13 mouse cellular contexts compared by ENCODE assay signal in genomic region chr16:30595835-30596557, GRCm38 (mm10). TPM values are rescaled to one million over a fixed set of nuclear protein-coding genes. Genes with fewer than 3 reads are reported as not detected.
DNase-seq lines count a peak whose midpoint lies in the region; ATAC-seq and TF ChIP-seq lines count a peak whose summit lies in the region.
"Had no signal": no experiment of that assay in that cellular context is flagged by ENCODE, and none has a peak within 500 bp of the region (broad histone marks: within the 10 kb centered on the region; RNA-seq: fewer than 3 reads in every experiment).

No protein-coding gene starts in this region.

- H3K4me3 ChIP-seq in heart, embryonic 12.5 days, result no peak overlapping the region
- no peak overlapping the region for H3K4me3 ChIP-seq in midbrain, postnatal 0 days (ENCODE audit: low read depth, low read length)
- H3K4me3 ChIP-seq in midbrain, embryonic 13.5 days (replicated peaks), result no peak overlapping the region

- H3K27me3 ChIP-seq in heart, embryonic 12.5 days (replicated peaks), result peaks cover 11% of the 10 kb centered on the region; the same call in 1 of the 2 replicates
- peaks cover 9% of the 10 kb centered on the region for H3K27me3 ChIP-seq in midbrain, postnatal 0 days (ENCODE audit: insufficient read depth, low read length)
- H3K27me3 ChIP-seq in midbrain, embryonic 13.5 days, result peaks cover 34% of the 10 kb centered on the region
- H3K27me3 ChIP-seq: Patski had no signal

- no peak for ATAC-seq in heart, embryonic 12.5 days (ENCODE audit: insufficient number of reproducible peaks, low FRiP score)
- ATAC-seq in midbrain, postnatal 0 days (ENCODE audit: low FRiP score), result no peak
- no peak for ATAC-seq in midbrain, embryonic 13.5 days
- ATAC-seq: Patski had no signal

- no peak for TF ChIP-seq POLR2A in brain, embryonic 14.5 days (IDR thresholded peaks at IDR 0.05; ENCODE audit: borderline replicate concordance, extremely low read depth, insufficient read depth, insufficient read length, poor library complexity, severe bottlenecking)

- H3K4me1 ChIP-seq in heart, embryonic 12.5 days (replicated peaks), result peaks cover 7% of the 10 kb centered on the region
- H3K4me1 ChIP-seq in midbrain, postnatal 0 days (ENCODE audit: insufficient read depth, low read length), result 0 out of 2 replicates have a peak, but pooled peaks cover 4% of the 10 kb centered on the region
- H3K4me1 ChIP-seq in midbrain, embryonic 13.5 days (replicated peaks), result peaks cover 33% of the 10 kb centered on the region

- no peak overlapping the region for H3K4me2 ChIP-seq in heart, embryonic 12.5 days
- H3K4me2 ChIP-seq in midbrain, postnatal 0 days (ENCODE audit: low read depth, low read length, poor library complexity, severe bottlenecking), result no peak overlapping the region
- H3K4me2 ChIP-seq in midbrain, embryonic 13.5 days (replicated peaks), result no peak overlapping the region

- WGBS in heart, embryonic 12.5 days, result 64% methylated on average over 14 of the region's 14 CpGs
- WGBS in midbrain, postnatal 0 days, result 63% methylated on average over 14 of the region's 14 CpGs
- WGBS in midbrain, embryonic 13.5 days, result 62% methylated on average over 14 of the region's 14 CpGs

- no peak for TF ChIP-seq CTCF in midbrain, postnatal 0 days (IDR thresholded peaks at IDR 0.05)
- TF ChIP-seq CTCF in brain, embryonic 14.5 days (IDR thresholded peaks at IDR 0.05; ENCODE audit: borderline replicate concordance, extremely low read depth, insufficient read depth, insufficient read length), result no peak

- no peaks in the 10 kb centered on the region for H3K36me3 ChIP-seq in heart, embryonic 12.5 days
- no peaks in the 10 kb centered on the region for H3K36me3 ChIP-seq in midbrain, postnatal 0 days (ENCODE audit: insufficient read depth, low read length)
- no peaks in the 10 kb centered on the region for H3K36me3 ChIP-seq in midbrain, embryonic 13.5 days

- no peak overlapping the region for H3K27ac ChIP-seq in heart, embryonic 12.5 days (ENCODE audit: poor library complexity, severe bottlenecking)
- H3K27ac ChIP-seq in midbrain, postnatal 0 days (ENCODE audit: low read depth, low read length), result no peak overlapping the region
- H3K27ac ChIP-seq in midbrain, embryonic 13.5 days, result no peak overlapping the region

- no peaks in the 10 kb centered on the region for H3K9me3 ChIP-seq in heart, embryonic 12.5 days (replicated peaks)
- H3K9me3 ChIP-seq in midbrain, postnatal 0 days (ENCODE audit: low read length), result no peaks in the 10 kb centered on the region
- no peaks in the 10 kb centered on the region for H3K9me3 ChIP-seq in midbrain, embryonic 13.5 days

- H3K9ac ChIP-seq in heart, embryonic 12.5 days, result no peak overlapping the region
- H3K9ac ChIP-seq in midbrain, postnatal 0 days (replicated peaks; ENCODE audit: low read length, poor library complexity, severe bottlenecking), result no peak overlapping the region
- no peak overlapping the region for H3K9ac ChIP-seq in midbrain, embryonic 13.5 days (replicated peaks)

- DNase-seq in heart, adult 11 months, result peak; percentile 85
- peak; percentile 63 for DNase-seq in midbrain, postnatal 0 days (ENCODE audit: low spot score)
- DNase-seq in brain, embryonic 14.5 days (ENCODE audit: low read depth), result peak; percentile 89
- DNase-seq in layer of hippocampus, postnatal 14 days (ENCODE audit: low spot score in 2 of 2), result peak; percentile 50 to 85
- no peak for DNase-seq in heart, adult 9 months (ENCODE audit: low spot score in 2 of 2)
- no peak for DNase-seq in kidney, adult 11 months
- DNase-seq: gastrocnemius, postnatal 14 days; kidney, postnatal 14 days; lung, postnatal 36 days; thymus, postnatal 14 days had no signal

RNA-seq across cellular contexts. Expression of gene Fam43a, which starts 3.5 kb away (rescaled TPM):
- 14.5 and 15.4 TPM in 2 replicates for polyA plus RNA-seq in heart, embryonic 12.5 days (2016; fragmentation: Nextera tagmentation; extraction: Ambion mirVana)
- 21.1 and 22.3 TPM in 2 replicates for total RNA-seq in midbrain, postnatal 0 days (2014; rRNA removed)
- polyA plus RNA-seq in midbrain, postnatal 0 days (2015; fragmentation: Nextera tagmentation; extraction: Ambion mirVana), result 10.1 and 11.5 TPM in 2 replicates
- 9.8 and 11.5 TPM in 2 replicates for polyA plus RNA-seq in midbrain, embryonic 13.5 days (2015; fragmentation: Nextera tagmentation; extraction: Ambion mirVana)
- 9.0 and 13.8 TPM in 2 replicates for polyA plus RNA-seq in brain, embryonic 14.5 days (2012; rRNA removed)
- total RNA-seq in layer of hippocampus, postnatal 14 days (2021), result 10 to 100 TPM; 15.1 to 16.9 TPM

RNA-seq across cellular contexts. Expression of gene Lsg1, which starts 8.6 kb away (rescaled TPM):
- 42.9 and 48.1 TPM in 2 replicates for polyA plus RNA-seq in heart, embryonic 12.5 days (2016; fragmentation: Nextera tagmentation; extraction: Ambion mirVana)
- 16.5 and 17.5 TPM in 2 replicates for total RNA-seq in midbrain, postnatal 0 days (2014; rRNA removed)
- polyA plus RNA-seq in midbrain, postnatal 0 days (2015; fragmentation: Nextera tagmentation; extraction: Ambion mirVana), result 38.1 and 43.7 TPM in 2 replicates
- 59.1 and 64.7 TPM in 2 replicates for polyA plus RNA-seq in midbrain, embryonic 13.5 days (2015; fragmentation: Nextera tagmentation; extraction: Ambion mirVana)
- 28.6 and 29.1 TPM in 2 replicates for polyA plus RNA-seq in brain, embryonic 14.5 days (2012; rRNA removed)
- 10 to 100 TPM; 19.9 to 24.0 TPM for total RNA-seq in layer of hippocampus, postnatal 14 days (2021)

RNA-seq across cellular contexts. Expression of gene Tmem44, which starts 45.4 kb away (rescaled TPM):
- 23.8 and 26.9 TPM in 2 replicates for polyA plus RNA-seq in heart, embryonic 12.5 days (2016; fragmentation: Nextera tagmentation; extraction: Ambion mirVana)
- 114 and 124 TPM in 2 replicates for total RNA-seq in midbrain, postnatal 0 days (2014; rRNA removed)
- 64.3 and 67.7 TPM in 2 replicates for polyA plus RNA-seq in midbrain, postnatal 0 days (2015; fragmentation: Nextera tagmentation; extraction: Ambion mirVana)
- polyA plus RNA-seq in midbrain, embryonic 13.5 days (2015; fragmentation: Nextera tagmentation; extraction: Ambion mirVana), result 70.9 and 73.1 TPM in 2 replicates
- polyA plus RNA-seq in brain, embryonic 14.5 days (2012; rRNA removed), result 124 and 134 TPM in 2 replicates
- 10 to 100 TPM; 44.5 to 46.6 TPM for total RNA-seq in layer of hippocampus, postnatal 14 days (2021)

Comparison
In these comparisons a context has a peak if more than half of its experiments do, and no peak if none do; other contexts are left out.
1. DNase-seq: peak in heart, adult 11 months (single experiment), midbrain, postnatal 0 days (single experiment), brain, embryonic 14.5 days (single experiment) and layer of hippocampus, postnatal 14 days (2 of 2); none in heart, adult 9 months (0 of 2) and kidney, adult 11 months (single experiment).